Mouse (Mus musculus) large intestine, adult 2 months (tissue): ENCODE data around the gene Arfgap1. TPM values are rescaled to one million over a fixed set of nuclear protein-coding genes. Genes with fewer than 3 reads are reported as not detected.

Source experiments
- DNase-seq: peaks from one replicate; pipeline ENCODE4 v3.0.0-alpha.2; 2012; ENCODE audit warnings: low read depth, low spot score
- WGBS: fragments of 180-500 bp; shearing (Covaris S2); methylation state at CpG from one replicate; pipeline ENCODE4 v1.1.7; 2018; 5-methylcytosine and 5-hydroxymethylcytosine counted together
- polyA plus RNA-seq: library from polyadenylated mRNA; depleted of rRNA; stranded (reverse); fragments of >200 nt; gene quantifications from 2 replicates; pipeline ENCODE4 v1.2.3, GENCODE M21; 2012; rRNA removed

Arfgap1 gene
- polyA plus RNA-seq, result 41.1 and 48.9 TPM in 2 replicates

DNA sequence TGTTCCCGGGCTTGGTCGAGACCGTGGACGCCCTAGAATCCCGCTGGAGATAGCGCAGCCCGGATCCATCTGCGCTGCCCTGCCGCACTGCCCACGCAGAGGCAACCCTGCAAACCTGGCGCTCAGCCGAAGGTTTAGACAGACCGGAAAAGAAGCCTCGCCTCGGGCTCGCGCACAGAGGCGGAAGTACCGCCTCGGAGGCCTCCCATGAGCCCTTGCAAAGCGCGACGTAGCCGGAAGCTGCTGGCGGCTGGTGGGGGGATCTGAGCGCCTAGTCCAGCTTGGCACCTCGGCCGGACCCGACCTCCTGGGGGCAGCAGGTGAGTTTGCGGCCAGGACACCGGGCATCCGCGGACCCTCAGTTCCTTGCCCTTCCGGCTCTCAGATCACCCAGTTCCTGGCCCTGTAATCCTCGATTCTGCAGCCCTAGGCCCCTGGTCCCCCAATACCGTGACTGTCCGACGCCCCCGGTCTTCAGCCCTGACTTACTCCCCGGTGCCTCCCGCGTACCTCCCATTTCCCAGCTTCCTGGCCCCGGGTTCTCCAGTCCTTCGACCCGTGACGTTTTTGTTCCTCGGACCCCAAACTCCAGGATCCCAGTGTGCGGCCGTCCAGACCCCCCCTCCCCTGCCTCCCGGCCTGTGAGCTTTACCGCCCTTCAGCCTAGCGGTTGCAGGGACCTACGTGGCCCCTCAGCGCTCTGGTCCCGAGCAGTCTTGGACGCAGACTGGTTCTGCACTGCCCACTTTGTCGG lies at the start of gene Arfgap1:
Gene Arfgap1, plus strand, starts transcription at position 216 of the 754 bp plus-strand sequence.
- WGBS, result under 1% methylated on average over 57 of the region's 57 CpGs

DNA sequence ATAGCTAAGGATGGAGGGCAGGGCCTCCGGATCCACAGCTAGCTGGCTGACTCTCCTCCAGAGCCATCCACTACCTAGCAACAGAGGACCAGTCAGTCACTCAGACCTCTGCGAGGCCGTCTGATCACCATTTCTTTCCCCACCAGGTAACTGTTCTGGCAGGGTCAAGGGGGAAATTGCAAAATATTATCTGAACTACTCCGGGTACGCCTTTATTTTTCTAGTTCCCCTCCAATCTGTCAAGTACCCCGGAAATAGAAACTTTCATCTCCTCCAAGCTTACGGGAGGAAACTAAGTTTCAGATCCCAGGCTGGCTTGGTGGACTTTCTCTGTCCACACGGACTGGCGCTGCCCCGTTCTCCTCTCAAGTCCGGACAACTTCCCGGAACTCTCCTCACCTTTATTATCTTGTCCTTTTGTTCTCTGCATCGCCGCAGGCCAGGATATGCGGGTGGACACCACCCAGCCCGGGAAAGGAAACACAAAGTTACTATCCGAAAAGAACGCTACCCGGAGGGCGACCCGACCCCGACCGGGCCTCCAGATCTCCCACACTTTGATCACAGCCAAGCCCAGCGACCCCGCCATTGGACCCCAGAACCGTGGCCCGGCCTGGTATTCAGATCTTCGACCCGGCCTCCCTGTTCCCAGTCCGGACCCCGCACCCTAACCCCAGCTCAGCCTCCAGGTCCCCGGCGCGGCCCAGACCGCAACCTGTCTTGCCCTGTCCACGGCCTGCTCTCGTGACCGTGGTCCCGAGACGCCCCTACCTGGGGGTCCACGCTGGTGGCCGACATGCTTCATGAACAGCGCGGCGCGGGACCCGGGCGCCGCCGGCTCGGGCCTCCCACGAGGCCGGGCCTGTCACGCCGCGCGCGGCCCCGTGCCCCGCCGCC lies 46.9 kb upstream of the Arfgap1 start:
- WGBS, result under 1% methylated on average over 61 of the region's 61 CpGs
- no peak for DNase-seq

More for the DNA sequence above, at the start of gene Arfgap1:
- peak; percentile 73 for DNase-seq

DNA sequence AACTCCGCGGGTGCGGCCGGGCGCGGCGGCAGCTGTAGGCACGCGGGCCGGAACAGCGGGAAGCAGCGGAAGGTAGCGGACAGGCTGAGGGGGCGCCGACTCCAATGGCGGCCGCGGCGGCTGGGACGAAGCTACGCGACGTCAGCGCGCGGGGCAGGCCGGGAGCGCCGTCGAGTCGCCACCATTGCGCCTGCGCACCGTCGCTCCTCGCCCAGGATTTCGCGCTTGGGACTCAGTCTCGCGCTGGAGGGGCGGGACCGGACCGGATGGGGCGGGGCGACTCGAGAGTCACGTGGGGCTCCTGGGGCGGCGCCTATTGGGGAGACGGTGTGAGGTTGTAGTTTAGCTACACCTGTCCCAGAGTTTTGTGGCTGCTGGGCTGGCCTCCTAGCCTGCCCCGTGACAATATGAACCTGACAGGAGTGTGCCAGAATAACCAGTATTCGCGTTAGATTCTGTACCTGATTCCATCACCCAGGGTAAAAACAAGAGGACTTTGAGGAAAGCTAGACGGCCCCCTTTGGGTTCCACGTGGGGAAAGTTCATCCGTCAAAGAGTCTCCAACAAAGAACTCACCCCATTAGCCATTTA lies 46.1 kb upstream of the Arfgap1 start, which contains the start of gene Ythdf1:
Gene Ythdf1, minus strand, starts transcription at position 140 of the 591 bp plus-strand sequence.
- peak; percentile 76 for DNase-seq
- under 1% methylated on average over 56 of the region's 56 CpGs for WGBS

DNA sequence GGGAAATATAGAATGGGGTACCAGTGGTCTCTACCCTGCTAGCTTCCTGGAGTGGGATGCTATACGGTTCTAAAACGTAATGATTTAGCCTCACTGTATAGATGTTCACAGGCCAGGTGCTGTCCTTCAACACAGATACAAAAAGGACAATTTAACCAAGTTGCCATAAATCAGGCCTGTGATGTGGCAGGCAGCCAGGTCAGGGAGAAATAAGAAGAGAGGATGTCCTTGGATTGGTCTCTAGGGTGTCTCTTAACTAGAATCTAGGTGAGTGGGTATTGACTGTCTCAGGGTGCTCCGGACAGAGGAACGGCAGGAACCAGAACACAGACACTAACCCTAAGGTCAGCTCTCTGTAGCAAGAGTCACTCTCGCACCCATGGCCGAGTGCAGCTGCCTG lies 44.3 kb upstream of the Arfgap1 start:
- no peak for DNase-seq
- WGBS, result 92% methylated on average over 6 of the region's 6 CpGs

DNA sequence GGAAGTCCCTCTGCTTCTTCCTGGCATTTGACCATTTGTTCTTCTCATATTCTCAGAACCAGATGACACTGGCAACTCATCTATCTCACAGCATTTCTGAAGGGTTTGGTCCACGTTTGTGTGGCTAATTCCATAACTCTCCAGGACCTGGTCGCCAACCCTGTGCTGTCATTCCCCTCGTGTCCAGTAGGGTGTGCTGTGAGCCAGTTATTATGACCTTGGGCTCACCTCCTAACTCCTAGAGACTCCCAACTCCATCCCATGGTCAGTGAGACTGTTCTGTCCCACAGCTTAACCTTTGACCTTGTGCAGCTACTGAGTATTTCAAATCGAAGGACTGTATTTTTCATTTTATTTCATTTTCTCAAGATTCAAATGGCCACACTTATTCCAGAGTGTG lies 41.8 kb upstream of the Arfgap1 start:
- peak; percentile 50 for DNase-seq
- 3% methylated on average over 4 of the region's 4 CpGs for WGBS

DNA sequence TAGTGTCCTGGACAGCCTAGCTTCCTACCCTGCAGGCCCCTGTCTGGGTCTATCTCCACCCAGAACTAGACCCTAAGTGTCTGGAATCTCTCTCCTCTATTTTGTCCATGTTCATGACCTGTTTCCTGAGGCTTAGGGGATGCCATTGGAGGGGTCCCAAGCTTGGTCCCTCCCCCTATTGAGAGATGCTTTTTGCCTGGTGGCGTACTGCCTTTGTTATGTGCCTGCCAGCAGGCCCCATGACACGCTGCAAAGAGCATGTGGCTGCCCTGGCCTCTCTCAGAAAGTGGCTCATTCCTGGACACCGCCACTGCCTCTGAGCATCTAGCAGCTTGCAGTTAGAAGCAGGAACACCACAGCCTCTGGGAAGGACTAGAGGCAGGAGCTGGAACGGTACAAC lies 38.3 kb upstream of the Arfgap1 start, which contains the start of gene Birc7:
Gene Birc7, plus strand, starts transcription at position 301 of the 400 bp plus-strand sequence.
- no peak for DNase-seq
- WGBS, result 67% methylated on average over 4 of the region's 4 CpGs

DNA sequence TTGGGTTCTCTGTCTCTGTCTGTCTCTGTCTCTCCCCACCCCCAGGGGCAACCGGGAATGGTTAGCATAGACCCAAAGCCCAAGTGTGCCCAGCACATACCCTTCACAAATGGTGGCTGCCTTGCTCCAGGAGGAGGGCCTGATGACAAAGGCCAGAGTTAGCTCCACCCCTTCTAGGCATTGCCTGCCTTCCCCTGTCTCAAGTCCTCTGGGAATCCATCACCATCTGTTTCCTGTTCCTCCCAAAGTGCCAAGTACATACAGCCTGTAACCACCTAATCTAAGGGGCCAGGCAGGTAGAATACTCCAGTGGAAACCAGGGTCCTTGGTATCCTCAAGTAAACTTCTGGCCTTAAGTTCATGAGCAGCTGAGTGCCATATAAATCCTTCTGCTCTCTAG lies 34.6 kb upstream of the Arfgap1 start:
- no peak for DNase-seq
- 91% methylated on average over 1 of the region's 1 CpGs for WGBS

DNA sequence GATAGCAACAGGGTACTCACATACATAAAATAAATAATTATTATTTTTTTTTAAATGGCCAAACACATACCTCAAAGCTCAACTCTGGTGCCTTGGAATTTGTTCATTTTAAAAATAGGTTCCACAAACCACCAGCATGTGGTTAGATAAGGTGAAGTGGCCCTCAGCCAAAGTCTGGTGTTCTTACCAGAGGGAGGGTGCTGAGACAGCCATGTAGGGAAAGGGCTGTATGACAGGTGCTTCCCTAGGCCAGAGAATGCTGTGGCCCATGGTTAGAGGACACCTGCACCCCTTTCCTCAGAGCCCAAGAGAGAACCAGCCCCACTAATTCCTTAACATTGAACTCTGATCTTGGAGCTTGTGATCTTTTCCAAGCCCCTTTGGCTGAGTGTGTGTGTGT lies 26.8 kb upstream of the Arfgap1 start:
- DNase-seq, result no peak

DNA sequence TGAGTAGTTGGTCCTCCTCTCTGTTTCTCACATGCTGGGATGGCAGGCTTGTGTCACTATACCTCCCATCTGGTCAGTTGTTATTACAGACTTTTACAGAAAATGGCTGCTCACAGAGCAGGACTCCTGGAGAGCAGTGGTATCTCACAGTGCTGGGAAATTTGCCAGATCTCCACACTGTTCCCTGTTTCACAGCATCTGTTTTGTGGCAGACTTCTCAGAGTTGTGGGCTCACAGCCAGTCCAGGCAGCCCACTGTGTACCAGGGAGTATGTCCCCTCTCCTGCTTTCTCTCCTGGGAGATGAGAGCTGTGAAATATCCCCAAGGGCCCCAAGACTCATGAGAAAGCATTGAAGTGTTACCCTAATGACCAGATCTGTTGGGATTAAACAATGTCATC lies 25.2 kb upstream of the Arfgap1 start:
- no peak for DNase-seq

DNA sequence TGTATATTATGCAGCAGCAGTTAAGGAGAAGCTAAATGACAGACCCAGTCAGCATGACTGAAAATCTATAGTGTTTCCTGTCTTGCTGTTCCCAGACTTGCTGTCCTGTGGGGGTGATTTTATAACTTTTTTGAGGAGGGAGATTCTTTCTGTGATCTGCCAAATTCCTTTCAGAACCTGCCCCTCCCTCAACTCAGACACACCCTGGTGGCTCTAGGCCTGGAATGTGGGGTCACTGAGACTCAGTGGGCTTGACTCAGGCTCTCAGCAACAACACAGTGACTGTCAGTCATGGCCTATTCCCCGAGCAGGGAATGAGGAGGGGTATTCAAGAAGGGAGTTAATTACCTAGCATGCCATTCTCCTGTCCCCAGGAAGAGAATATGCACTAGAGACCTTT lies 17.1 kb upstream of the Arfgap1 start:
- DNase-seq, result no peak
- 46% methylated on average over 1 of the region's 1 CpGs for WGBS

DNA sequence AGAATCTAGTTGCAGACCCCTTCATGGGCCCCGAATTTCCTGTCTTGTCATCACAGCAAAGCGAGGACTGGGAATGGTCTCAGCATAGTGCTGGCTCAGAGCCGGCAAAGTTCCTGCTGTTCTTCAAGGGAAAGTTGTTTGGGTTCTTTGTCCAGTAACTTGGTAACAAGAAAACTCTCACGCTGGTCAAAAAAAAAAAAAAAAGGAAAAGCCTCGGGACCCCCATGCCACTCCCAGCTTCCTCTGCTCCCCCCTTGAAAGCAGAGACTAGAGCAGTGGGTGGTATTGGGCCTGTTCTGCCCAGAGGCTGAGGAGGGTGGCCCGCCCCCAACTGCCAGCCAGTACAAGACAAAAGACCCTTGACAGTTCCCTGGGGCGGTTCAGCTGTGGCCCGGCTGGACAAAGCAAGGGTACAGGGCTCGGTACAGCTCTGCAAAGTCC lies 14.3 kb upstream of the Arfgap1 start:
- 57% methylated on average over 9 of the region's 9 CpGs for WGBS
- no peak for DNase-seq

DNA sequence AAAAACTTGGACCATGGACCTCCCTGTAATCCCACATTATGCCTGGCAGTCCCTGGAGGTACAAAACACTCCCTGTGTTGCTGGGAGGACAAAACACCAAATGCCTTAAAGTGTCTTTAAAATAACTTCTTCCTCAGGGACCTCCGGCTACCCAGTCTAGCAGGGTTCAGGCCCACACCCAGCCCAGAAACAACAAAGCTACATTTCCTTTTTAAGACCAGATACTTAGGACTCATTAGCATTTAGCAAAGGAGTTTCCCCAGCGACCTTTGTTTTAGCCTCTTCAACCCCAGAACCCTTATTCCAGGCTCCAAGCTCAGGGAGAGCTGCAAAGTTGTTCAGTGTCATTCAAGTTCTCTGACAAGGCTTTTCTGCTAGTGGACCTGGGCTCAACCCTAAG lies 13.4 kb upstream of the Arfgap1 start:
- WGBS, result 56% methylated on average over 2 of the region's 2 CpGs
- DNase-seq, result no peak

DNA sequence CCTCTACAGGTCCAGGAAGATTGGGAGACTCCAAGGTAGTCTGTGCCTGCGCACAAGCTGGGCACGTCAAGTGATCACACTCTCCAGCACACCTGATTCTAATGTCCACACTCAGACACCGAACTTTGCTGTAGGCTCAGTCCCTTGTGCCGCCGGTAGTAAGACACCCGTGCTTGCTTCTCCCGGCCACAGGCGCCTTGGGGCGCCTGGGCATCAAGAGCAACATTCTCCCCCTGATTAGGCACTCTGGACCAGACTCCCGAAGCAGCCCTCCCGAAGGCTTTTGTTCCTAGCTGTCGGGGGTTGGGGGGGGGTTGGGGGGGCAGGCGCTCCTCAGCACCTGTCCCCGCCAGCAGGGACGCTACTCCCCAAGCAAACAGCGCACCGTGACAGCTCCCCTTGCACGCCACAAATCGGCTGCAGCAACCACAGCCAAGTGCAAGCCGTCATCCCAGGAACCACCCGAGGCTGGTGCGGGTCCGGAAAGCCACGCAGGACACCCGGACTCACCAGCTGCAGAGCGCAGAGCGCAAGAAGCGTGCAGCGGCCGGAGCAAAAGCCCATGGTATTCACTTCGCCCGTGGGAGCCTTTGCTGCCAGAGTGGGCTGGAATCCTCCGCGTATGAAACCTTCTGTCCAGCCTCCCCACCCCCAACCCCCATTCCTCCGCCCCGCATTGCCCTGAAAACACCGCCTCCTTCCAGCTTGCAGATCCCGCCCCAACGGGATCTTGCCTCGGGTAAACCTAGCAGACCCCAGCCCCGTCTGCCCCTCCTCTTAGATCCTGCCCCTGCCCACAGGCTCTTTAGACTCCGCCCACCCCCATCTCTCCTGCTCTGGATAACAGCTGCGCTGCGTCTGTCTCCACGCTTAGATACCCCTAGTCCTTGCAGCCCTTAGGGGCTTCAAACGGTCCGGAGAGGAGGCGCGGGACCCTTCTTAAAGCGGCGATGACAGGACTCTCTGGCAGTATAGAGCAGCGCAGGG lies 12.7 kb upstream of the Arfgap1 start, which contains the start of gene Nkain4:
Gene Nkain4, minus strand, starts transcription at position 639 of the 987 bp plus-strand sequence.
- WGBS, result 3% methylated on average over 52 of the region's 52 CpGs
- DNase-seq, result no peak

DNA sequence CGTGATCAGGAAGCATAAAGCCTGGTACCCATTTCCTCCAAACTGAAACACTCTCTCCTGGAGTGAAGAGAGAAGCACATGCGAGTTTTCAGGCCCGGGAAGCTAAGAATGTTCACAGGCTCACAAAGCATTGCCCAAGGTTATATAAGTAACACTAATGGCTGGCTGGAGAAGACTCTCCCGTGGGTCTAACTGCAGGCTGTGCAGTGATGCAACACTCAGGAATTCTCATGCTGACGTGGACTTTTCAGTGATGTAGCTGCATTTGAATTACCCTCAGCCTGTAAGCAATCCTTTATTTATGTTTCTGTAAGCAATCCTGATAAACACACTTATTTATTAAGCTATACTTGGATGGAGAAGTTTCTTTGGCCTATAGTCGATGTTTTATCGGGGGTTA lies 7.4 kb upstream of the Arfgap1 start:
- DNase-seq, result no peak
- 63% methylated on average over 7 of the region's 7 CpGs for WGBS

DNA sequence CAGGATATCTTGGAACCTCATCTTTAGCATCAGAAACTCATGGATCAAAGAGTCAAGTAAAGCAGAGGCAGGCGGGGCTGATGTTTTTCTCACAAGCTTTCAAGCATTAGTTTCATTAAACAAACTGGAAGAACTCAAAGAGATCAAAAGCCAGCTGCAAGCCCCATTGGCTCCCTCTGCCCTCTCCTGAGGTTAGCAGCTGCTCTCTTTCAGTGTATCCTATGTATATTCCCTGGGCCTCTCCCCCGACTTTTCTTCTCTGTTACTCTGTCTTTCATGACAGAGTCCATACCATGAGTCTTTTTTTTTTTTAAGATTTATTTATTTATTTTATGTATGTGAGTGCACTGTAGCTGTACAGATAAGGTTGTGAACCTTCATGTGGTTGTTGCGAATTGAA lies 6.8 kb upstream of the Arfgap1 start:
- WGBS, result 73% methylated on average over 3 of the region's 3 CpGs
- no peak for DNase-seq

DNA sequence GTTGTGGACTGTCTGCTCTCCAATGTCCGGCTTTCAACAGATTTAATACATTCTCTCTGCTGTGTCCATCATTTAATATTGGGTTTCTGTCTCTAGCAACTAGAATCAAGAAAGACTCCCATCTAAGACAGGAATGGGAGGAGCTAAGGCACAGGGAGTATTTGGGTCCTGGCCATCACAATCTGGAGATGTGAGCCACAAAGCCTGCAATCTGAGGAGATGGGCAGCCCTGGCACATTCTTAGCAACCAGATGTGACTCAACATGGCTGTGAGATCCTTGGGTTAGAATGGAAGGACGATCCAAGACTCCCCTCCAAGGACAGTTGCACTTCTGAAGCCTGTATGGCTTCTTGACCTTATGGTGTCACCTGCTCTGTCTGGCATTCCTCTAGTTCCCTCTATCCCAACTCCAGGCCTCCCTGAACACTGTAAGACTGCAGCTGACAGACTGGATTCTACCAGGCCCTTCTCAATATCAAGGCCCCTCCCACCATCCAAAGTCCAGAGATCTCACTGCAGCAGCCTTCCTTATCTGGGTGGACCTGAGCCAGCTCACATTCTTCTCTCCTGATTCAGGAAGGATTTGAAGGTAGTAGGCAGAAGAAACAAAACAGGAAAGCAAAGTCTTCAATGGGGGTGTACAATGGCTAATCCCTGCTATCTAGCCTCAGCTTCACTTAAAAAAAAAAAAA lies 4.3 kb upstream of the Arfgap1 start:
- DNase-seq, result peak; percentile 91
- WGBS, result 59% methylated on average over 2 of the region's 2 CpGs

DNA sequence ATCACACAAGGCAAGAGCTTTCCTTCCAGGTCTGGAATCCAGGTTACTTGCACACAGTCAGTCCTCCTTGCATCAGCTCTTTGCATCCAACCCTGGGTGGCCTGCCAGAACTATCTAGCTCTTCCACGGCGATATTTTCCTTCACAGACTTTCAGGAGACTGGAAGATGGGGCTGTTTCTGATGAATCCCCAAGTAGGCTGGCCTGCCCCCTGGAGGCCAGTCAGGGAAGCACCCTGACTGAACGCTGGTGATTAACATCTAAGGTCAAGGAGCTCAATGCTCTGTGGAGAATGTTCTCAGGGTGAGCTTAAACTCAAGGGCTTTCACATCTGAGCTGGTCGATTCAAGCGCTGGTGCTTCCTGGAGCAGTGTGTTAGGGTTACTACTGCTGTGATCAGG lies 3.1 kb upstream of the Arfgap1 start:
- WGBS, result 4% methylated on average over 5 of the region's 5 CpGs
- DNase-seq, result peak; percentile 52

DNA sequence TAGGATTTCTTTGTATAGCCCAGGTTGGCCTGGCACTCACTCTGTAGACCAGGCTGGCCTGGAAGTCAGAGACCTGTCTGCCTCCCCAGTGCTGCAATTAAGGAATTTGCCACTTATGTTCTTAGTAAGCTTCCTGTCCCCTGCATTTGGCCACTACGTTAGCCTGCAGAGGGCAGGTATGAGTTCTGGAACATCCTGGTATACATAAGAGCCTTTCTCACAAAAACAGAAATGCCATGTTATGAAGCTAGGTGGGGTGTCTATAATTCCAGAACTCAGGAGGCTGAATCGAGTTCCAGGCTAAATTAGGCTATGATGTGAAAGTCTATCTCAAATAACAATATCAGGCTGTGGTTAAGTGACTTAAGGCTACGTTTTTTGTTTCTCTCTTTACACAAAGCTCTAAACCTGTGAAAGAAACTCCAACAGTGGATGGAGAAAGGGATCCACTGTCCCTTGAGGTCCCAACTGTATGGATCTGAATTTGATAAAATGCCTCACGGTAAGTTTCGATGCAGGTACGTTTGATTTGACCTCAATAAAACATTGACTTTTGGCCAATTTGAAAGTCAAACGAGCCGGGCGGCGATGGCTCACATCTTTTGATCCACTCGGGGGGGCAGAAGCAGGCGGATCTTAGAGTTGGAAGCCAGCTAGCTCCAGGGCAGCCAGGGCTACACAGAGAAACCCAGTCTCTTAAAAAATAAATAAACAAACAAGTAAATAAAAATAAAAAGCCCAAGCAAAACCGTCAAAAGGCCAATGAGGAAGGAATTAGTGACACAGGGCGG lies 738 bp upstream of the Arfgap1 start:
- 3% methylated on average over 14 of the region's 14 CpGs for WGBS
- peak; percentile 22 for DNase-seq
